Mouse (Mus musculus): ENCODE measurements around the gene Art4. TPM values are rescaled to one million over a fixed set of nuclear protein-coding genes. Genes with fewer than 3 reads are reported as not detected.
"Not testable (repeated sequence)": the region's sequence is repeated elsewhere in the genome, so short reads cannot be mapped to it uniquely, and the experiment has no call there.

Gene Art4
- total and polyA plus RNA-seq, 3 experiments: 12.8 to 19.6 (median 16.3) TPM

DNA sequence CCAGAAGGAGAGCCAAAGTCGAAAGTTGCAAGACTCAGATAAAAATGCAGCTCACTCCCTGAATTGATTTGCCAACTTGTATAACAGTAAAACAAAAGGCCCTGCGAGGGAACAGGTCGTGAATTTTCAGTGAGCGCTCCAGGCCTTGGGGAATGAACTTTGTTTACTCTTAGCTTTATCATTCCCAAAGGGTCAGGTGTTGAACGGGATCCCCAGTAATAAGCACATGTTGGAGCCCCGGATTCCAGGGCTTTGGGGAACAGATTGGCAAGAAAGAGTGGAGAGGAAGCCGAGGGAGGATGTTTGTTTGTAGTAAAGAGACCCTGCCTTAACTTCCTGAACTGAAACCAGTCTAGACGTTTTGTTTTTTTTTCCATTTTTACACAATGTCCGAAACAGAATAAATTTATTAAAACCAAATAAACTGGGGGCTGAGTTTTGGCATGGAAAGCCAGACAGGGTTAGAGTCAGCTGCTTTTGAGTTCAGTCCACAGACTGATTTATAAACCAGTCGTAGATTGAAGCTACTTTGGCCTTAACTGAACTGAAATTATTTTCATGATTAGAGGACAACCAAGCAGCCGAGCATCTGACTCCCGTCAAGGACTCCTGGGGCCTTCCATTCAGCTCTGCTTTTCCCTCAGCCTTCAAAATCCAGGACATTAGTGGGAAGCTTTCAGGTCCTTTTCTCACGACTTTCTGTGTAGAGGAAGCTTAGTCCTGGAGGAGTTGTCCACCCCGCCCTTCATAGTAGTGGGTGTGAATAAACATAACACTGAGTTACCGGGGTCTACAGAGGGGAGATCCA, 37.2 kb upstream of the Art4 start:
- 31% methylated on average over 15 of the region's 15 CpGs for WGBS

DNA sequence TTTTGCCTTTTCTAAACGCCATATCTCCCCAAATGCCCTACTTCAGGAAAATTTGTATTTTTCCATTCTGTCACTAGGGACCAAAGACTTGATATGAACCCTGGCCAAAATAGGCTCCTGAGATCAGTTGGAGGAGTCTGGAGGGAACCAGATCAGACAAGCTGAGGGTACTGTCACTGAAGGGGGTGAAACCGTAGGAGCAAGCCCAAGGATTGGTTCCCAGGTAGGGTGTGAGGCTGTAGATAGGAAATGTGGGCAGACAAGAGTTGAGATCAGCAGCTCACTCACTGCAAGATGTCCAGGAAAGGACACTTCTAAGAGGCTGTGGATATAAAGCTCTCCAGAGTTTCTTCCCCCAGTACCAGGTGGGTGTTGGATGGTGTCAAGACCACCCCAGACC, 34.5 kb upstream of the Art4 start:
- no peaks in the 10 kb centered on the region for H3K36me3 ChIP-seq (ENCODE audit: control insufficient read depth, insufficient read depth, low read length)
- H3K4me3 ChIP-seq: no peak overlapping the region
- no peak for DNase-seq
- H3K4me1 ChIP-seq (ENCODE audit: control insufficient read depth, insufficient read depth, low read length): peaks cover 14% of the 10 kb centered on the region
- 0 out of 2 replicates have a peak overlapping the region, but pooled peaks have one; percentile 28 for H3K9ac ChIP-seq (ENCODE audit: low read depth, low read length)
- H3K27ac ChIP-seq: peak overlapping the region; percentile 66
- H3K79me2 ChIP-seq (replicated peaks; ENCODE audit: control insufficient read depth, insufficient read depth, low read length): no peaks in the 10 kb centered on the region
- intact Hi-C loops (cut with DNase I): no loop called here
- TF ChIP-seq POLR2A (IDR thresholded peaks at IDR 0.05; ENCODE audit: insufficient read depth, low read depth, low read length) (no peak), CTCF (IDR thresholded peaks at IDR 0.05) (no peak), EP300 (IDR thresholded peaks at IDR 0.05; ENCODE audit: insufficient read depth, low read depth, low read length) (no peak)
- WGBS: 51% methylated on average over 2 of the region's 2 CpGs
- no peaks in the 10 kb centered on the region for H3K27me3 ChIP-seq (ENCODE audit: control insufficient read depth, insufficient read depth, low read length)

More for the DNA sequence above, 37.2 kb upstream of the Art4 start:
- Histone ChIP-seq H3K27me3 (ENCODE audit: control insufficient read depth, insufficient read depth, low read length) (no peaks in the 10 kb centered on the region), H3K36me3 (ENCODE audit: control insufficient read depth, insufficient read depth, low read length) (no peaks in the 10 kb centered on the region; the same call in 1 of the 2 replicates), H3K27ac (peak overlapping the region; percentile 70), H3K79me2 (replicated peaks; ENCODE audit: control insufficient read depth, insufficient read depth, low read length) (no peaks in the 10 kb centered on the region), H3K9ac (ENCODE audit: low read depth, low read length) (no peak overlapping the region), H3K4me3 (no peak overlapping the region), H3K4me1 (ENCODE audit: control insufficient read depth, insufficient read depth, low read length) (peaks cover 20% of the 10 kb centered on the region)
- peak in 1 of 2 experiments; percentile 48 for DNase-seq
- TF ChIP-seq POLR2A (IDR thresholded peaks at IDR 0.05; ENCODE audit: insufficient read depth, low read depth, low read length) (0 out of 2 replicates have a peak, but pooled peaks have one; percentile 23), CTCF (IDR thresholded peaks at IDR 0.05) (no peak), EP300 (IDR thresholded peaks at IDR 0.05; ENCODE audit: insufficient read depth, low read depth, low read length) (0 out of 2 replicates have a peak, but pooled peaks have one; percentile 17)
- intact Hi-C loops (cut with DNase I): no loop called here

DNA sequence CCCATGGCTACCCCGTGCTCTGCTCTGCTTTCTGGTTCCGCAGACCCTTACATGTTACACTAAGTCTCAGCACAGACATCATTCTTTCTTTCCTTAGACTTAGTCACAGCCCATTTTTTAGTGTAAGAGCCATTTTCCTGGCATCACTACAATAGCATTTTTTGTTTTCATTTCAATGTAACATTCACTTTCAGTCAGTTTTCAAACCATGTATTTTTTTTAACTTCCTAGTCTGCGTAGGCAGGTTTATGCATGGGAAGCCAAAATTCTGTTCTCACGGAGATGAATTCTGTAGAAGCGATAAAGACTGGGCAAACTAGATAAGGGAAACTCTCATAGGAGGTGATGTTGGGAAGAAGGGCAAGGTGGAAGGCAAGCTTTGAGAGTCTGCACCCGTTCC, 32.0 kb upstream of the Art4 start:
- no peaks in the 10 kb centered on the region for H3K79me2 ChIP-seq (replicated peaks; ENCODE audit: control insufficient read depth, insufficient read depth, low read length)
- TF ChIP-seq POLR2A (IDR thresholded peaks at IDR 0.05; ENCODE audit: insufficient read depth, low read depth, low read length) (no peak), EP300 (IDR thresholded peaks at IDR 0.05; ENCODE audit: insufficient read depth, low read depth, low read length) (no peak), CTCF (IDR thresholded peaks at IDR 0.05) (no peak)
- no peaks in the 10 kb centered on the region for H3K27me3 ChIP-seq (ENCODE audit: control insufficient read depth, insufficient read depth, low read length)
- peak overlapping the region; percentile 18; the same call in 1 of the 2 replicates for H3K27ac ChIP-seq
- intact Hi-C loops (cut with DNase I): no loop called here
- no peak overlapping the region for H3K9ac ChIP-seq (ENCODE audit: low read depth, low read length)
- DNase-seq: no peak
- peaks cover 9% of the 10 kb centered on the region for H3K4me1 ChIP-seq (ENCODE audit: control insufficient read depth, insufficient read depth, low read length)
- no peak overlapping the region for H3K4me3 ChIP-seq
- WGBS: 75% methylated on average over 6 of the region's 6 CpGs
- H3K36me3 ChIP-seq (ENCODE audit: control insufficient read depth, insufficient read depth, low read length): no peaks in the 10 kb centered on the region

DNA sequence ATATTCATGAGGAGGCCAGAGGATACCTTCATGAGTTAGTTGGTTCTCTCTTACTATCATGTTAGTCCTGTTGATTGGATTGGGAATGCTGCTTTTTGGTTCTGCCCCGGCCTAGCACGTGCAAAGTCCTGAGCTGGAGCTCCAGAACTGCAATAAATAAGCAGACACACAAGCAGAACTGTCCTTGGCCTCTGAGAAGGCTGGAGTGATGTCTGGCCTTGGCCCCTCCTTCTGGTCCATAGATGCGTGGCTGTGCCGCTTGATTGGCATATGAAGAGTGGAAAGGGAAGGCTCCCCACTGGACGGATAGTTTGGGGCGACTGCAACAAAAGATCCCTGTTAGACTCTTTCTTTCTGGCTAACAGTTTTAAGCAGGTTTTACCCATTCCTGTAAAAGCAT, 31.5 kb upstream of the Art4 start:
- Histone ChIP-seq H3K4me1 (ENCODE audit: control insufficient read depth, insufficient read depth, low read length) (peaks cover 9% of the 10 kb centered on the region), H3K36me3 (ENCODE audit: control insufficient read depth, insufficient read depth, low read length) (no peaks in the 10 kb centered on the region), H3K27me3 (ENCODE audit: control insufficient read depth, insufficient read depth, low read length) (no peaks in the 10 kb centered on the region), H3K27ac (peak overlapping the region; percentile 3; the same call in 1 of the 2 replicates), H3K4me3 (no peak overlapping the region), H3K79me2 (replicated peaks; ENCODE audit: control insufficient read depth, insufficient read depth, low read length) (no peaks in the 10 kb centered on the region), H3K9ac (ENCODE audit: low read depth, low read length) (no peak overlapping the region)
- intact Hi-C loops (cut with DNase I): no loop called here
- TF ChIP-seq POLR2A (IDR thresholded peaks at IDR 0.05; ENCODE audit: insufficient read depth, low read depth, low read length) (no peak), CTCF (IDR thresholded peaks at IDR 0.05) (no peak), EP300 (IDR thresholded peaks at IDR 0.05; ENCODE audit: insufficient read depth, low read depth, low read length) (no peak)
- no peak for DNase-seq
- 92% methylated on average over 6 of the region's 6 CpGs for WGBS

DNA sequence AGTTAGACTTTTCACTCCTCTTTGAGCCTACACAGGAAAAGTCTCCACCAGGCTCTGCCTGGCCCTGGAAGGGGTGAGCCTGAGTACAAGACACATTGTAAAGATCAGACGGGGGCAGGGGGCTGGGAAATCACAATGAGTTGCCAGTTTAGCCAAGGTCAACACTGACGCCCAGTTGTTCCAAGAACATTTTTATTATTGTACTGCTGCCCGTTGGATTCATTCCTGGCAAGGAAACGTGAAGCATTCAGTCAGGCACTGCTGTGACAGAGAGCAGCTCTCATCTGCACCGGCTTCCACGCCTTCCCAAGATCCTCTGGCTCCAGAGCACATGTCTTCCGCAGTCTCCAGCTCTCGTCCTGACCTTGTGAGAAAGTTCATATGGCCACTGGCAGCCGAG, 30.3 kb upstream of the Art4 start:
- intact Hi-C loops (cut with DNase I): no loop called here
- Histone ChIP-seq H3K36me3 (ENCODE audit: control insufficient read depth, insufficient read depth, low read length) (no peaks in the 10 kb centered on the region), H3K27me3 (ENCODE audit: control insufficient read depth, insufficient read depth, low read length) (no peaks in the 10 kb centered on the region), H3K4me3 (no peak overlapping the region), H3K9ac (ENCODE audit: low read depth, low read length) (peak overlapping the region; percentile 34; the same call in 1 of the 2 replicates), H3K4me1 (ENCODE audit: control insufficient read depth, insufficient read depth, low read length) (peaks cover 8% of the 10 kb centered on the region), H3K27ac (peak overlapping the region; percentile 66), H3K79me2 (replicated peaks; ENCODE audit: control insufficient read depth, insufficient read depth, low read length) (no peaks in the 10 kb centered on the region)
- DNase-seq: peak; percentile 66 to 85
- peak; percentile 95 for TF ChIP-seq EP300 (IDR thresholded peaks at IDR 0.05; ENCODE audit: insufficient read depth, low read depth, low read length)
- no peak for TF ChIP-seq CTCF (IDR thresholded peaks at IDR 0.05)
- peak; percentile 66 for TF ChIP-seq POLR2A (IDR thresholded peaks at IDR 0.05; ENCODE audit: insufficient read depth, low read depth, low read length)
- WGBS: 11% methylated on average over 9 of the region's 9 CpGs

DNA sequence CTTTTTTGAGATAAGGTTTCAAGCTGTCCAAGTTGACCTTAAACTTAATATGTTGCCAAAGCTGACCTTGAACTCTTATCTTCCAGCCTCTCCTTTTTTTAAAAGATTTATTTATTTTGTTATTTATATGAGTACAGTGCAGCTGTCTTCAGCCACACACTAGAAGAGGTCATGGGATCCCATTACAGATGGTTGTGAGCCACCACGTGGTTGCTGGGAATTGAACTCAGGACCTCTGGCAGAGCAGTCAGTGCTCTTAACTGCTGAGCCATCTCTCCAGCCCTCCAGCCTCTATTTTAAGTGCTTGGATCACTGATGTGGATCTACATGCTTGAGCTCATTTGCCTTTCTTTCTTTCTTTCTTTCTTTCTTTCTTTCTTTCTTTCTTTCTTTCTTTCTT, 27.2 kb upstream of the Art4 start:
- intact Hi-C loops (cut with DNase I): not testable (repeated sequence)

More for the DNA sequence above, 27.2 kb upstream of the Art4 start:
- not testable (repeated sequence) for H3K27ac ChIP-seq; H3K36me3 ChIP-seq (ENCODE audit: control insufficient read depth, insufficient read depth, low read length); H3K79me2 ChIP-seq (replicated peaks; ENCODE audit: control insufficient read depth, insufficient read depth, low read length); H3K4me3 ChIP-seq; H3K4me1 ChIP-seq (ENCODE audit: control insufficient read depth, insufficient read depth, low read length); DNase-seq; H3K9ac ChIP-seq (ENCODE audit: low read depth, low read length); H3K27me3 ChIP-seq (ENCODE audit: control insufficient read depth, insufficient read depth, low read length)
- WGBS: 63% methylated on average over 1 of the region's 1 CpGs

Data from heart, adult 2 months (tissue).